Mouse (Mus musculus) kidney, adult 8-10 months (tissue): ENCODE data around the gene Rexo5.
A peak's percentile ranks its signal among the peaks of the same experiment; 100 is the strongest.

Experiments used
- DNase-seq, 2 experiments: peaks; one replicate each; pipeline ENCODE4 v3.0.0; 2022

The Rexo5 gene

GRCm38 (mm10) chr7:119847396-119847795, 53.6 kb downstream of the Rexo5 start:
- DNase-seq: peak in 1 of 2 experiments; percentile 32

- DNase-seq: peak; percentile 63 to 87
Measured at GRCm38 (mm10) chr7:119849096-119849495, 55.3 kb downstream of the Rexo5 start.

- DNase-seq: peak; percentile 65 to 73
Measured at GRCm38 (mm10) chr7:119850737-119851136, 56.9 kb downstream of the Rexo5 start.

- DNase-seq: no peak
Measured at GRCm38 (mm10) chr7:119852494-119852893, 58.7 kb downstream of the Rexo5 start.

GRCm38 (mm10) chr7:119853186-119853585, 59.4 kb downstream of the Rexo5 start:
- DNase-seq: peak; percentile 37 to 62

- DNase-seq: no peak
Measured at GRCm38 (mm10) chr7:119854362-119854761, 60.6 kb downstream of the Rexo5 start.

GRCm38 (mm10) chr7:119855031-119855430, 61.2 kb downstream of the Rexo5 start:
- DNase-seq: no peak

- no peak for DNase-seq
Measured at GRCm38 (mm10) chr7:119859476-119859875, 65.7 kb downstream of the Rexo5 start.

GRCm38 (mm10) chr7:119860116-119860515, 66.3 kb downstream of the Rexo5 start:
- no peak for DNase-seq

- DNase-seq: no peak
Measured at GRCm38 (mm10) chr7:119860554-119860953, 66.7 kb downstream of the Rexo5 start.

- DNase-seq: peak in 1 of 2 experiments; percentile 66
Measured at GRCm38 (mm10) chr7:119860971-119861334, 67.1 kb downstream of the Rexo5 start.

GRCm38 (mm10) chr7:119861335-119862091, 67.7 kb downstream of the Rexo5 start:
- peak; percentile 53 to 55 for DNase-seq

GRCm38 (mm10) chr7:119862167-119862566, 68.4 kb downstream of the Rexo5 start:
- no peak for DNase-seq

GRCm38 (mm10) chr7:119864500-119864899, 70.7 kb downstream of the Rexo5 start:
- no peak for DNase-seq

GRCm38 (mm10) chr7:119866136-119866535, 72.3 kb downstream of the Rexo5 start:
- DNase-seq: no peak

- DNase-seq: no peak
Measured at GRCm38 (mm10) chr7:119872204-119872603, 78.4 kb downstream of the Rexo5 start.

- DNase-seq: no peak
Measured at GRCm38 (mm10) chr7:119873050-119873449, 79.2 kb downstream of the Rexo5 start.

- peak; percentile 78 to 87 for DNase-seq
Measured at GRCm38 (mm10) chr7:119875776-119876440, 82.1 kb downstream of the Rexo5 start.

- DNase-seq: no peak
Measured at GRCm38 (mm10) chr7:119879171-119879570, 85.4 kb downstream of the Rexo5 start.

- peak; percentile 62 to 73 for DNase-seq
Measured at GRCm38 (mm10) chr7:119880345-119880744, 86.5 kb downstream of the Rexo5 start.

GRCm38 (mm10) chr7:119881229-119881628, 87.4 kb downstream of the Rexo5 start:
- no peak for DNase-seq

- no peak for DNase-seq
Measured at GRCm38 (mm10) chr7:119887887-119888286, 94.1 kb downstream of the Rexo5 start.

- no peak for DNase-seq
Measured at GRCm38 (mm10) chr7:119892198-119892597, 98.4 kb downstream of the Rexo5 start.

GRCm38 (mm10) chr7:119892742-119893141, 98.9 kb downstream of the Rexo5 start:
- no peak for DNase-seq
